Mouse (Mus musculus): ENCODE measurements at regions not wholly inside any gene's neighbourhood (a gene's known extent, or its start where the extent isn't known, plus 50 kb on each side); places are given as distances from the start of the nearest gene placed in this dataset.

- ATAC-seq = no peak
- Histone ChIP-seq H3K4me3 (ENCODE audit: low read depth, low read length) (no peak overlapping the region), H3K4me2 (replicated peaks; ENCODE audit: low read depth) (no peak overlapping the region), H3K27ac (ENCODE audit: low read depth, low read length) (no peak overlapping the region), H3K36me3 (ENCODE audit: control insufficient read depth, insufficient read depth) (no peaks in the 10 kb centered on the region), H3K9ac (ENCODE audit: low read depth, low read length) (no peak overlapping the region), H3K9me3 (ENCODE audit: control insufficient read depth) (no peaks in the 10 kb centered on the region), H3K4me1 (replicated peaks; ENCODE audit: control insufficient read depth, insufficient read depth, low read length) (no peaks in the 10 kb centered on the region; the same call in 1 of the 2 replicates), H3K27me3 (replicated peaks; ENCODE audit: control insufficient read depth, insufficient read depth, low read length) (no peaks in the 10 kb centered on the region)
- WGBS = 40% methylated on average over 2 of the region's 2 CpGs
- TF ChIP-seq CTCF (IDR thresholded peaks at IDR 0.05; ENCODE audit: low read depth) = no peak
Observed at GRCm38 (mm10) chr5:18434245-18434644, 74.1 kb upstream of the Gnai1 start.

GRCm38 (mm10) chr5:18433287-18433686 is 73.1 kb upstream of the Gnai1 start:
- Histone ChIP-seq H3K4me2 (replicated peaks; ENCODE audit: low read depth) (no peak overlapping the region), H3K27me3 (replicated peaks; ENCODE audit: control insufficient read depth, insufficient read depth, low read length) (no peaks in the 10 kb centered on the region), H3K4me1 (replicated peaks; ENCODE audit: control insufficient read depth, insufficient read depth, low read length) (no peaks in the 10 kb centered on the region; the same call in 1 of the 2 replicates), H3K36me3 (ENCODE audit: control insufficient read depth, insufficient read depth) (no peaks in the 10 kb centered on the region), H3K4me3 (ENCODE audit: low read depth, low read length) (no peak overlapping the region), H3K27ac (ENCODE audit: low read depth, low read length) (no peak overlapping the region), H3K9me3 (ENCODE audit: control insufficient read depth) (no peaks in the 10 kb centered on the region), H3K9ac (ENCODE audit: low read depth, low read length) (no peak overlapping the region)
- WGBS = 57% methylated on average over 7 of the region's 7 CpGs
- no peak for TF ChIP-seq CTCF (IDR thresholded peaks at IDR 0.05; ENCODE audit: low read depth)
- ATAC-seq = no peak

GRCm38 (mm10) chr5:18425098-18425497 is 64.9 kb upstream of the Gnai1 start:
- Histone ChIP-seq H3K9me3 (ENCODE audit: control insufficient read depth) (no peaks in the 10 kb centered on the region), H3K4me1 (replicated peaks; ENCODE audit: control insufficient read depth, insufficient read depth, low read length) (no peaks in the 10 kb centered on the region), H3K9ac (ENCODE audit: low read depth, low read length) (no peak overlapping the region), H3K27me3 (replicated peaks; ENCODE audit: control insufficient read depth, insufficient read depth, low read length) (no peaks in the 10 kb centered on the region), H3K4me3 (ENCODE audit: low read depth, low read length) (no peak overlapping the region), H3K27ac (ENCODE audit: low read depth, low read length) (no peak overlapping the region), H3K4me2 (replicated peaks; ENCODE audit: low read depth) (no peak overlapping the region), H3K36me3 (ENCODE audit: control insufficient read depth, insufficient read depth) (no peaks in the 10 kb centered on the region)
- 52% methylated on average over 4 of the region's 4 CpGs for WGBS
- TF ChIP-seq CTCF (IDR thresholded peaks at IDR 0.05; ENCODE audit: low read depth) = no peak
- ATAC-seq = no peak

- Histone ChIP-seq H3K27ac (ENCODE audit: low read depth, low read length) (no peak overlapping the region), H3K9ac (ENCODE audit: low read depth, low read length) (no peak overlapping the region), H3K9me3 (ENCODE audit: control insufficient read depth) (no peaks in the 10 kb centered on the region), H3K4me3 (ENCODE audit: low read depth, low read length) (no peak overlapping the region), H3K4me2 (replicated peaks; ENCODE audit: low read depth) (no peak overlapping the region), H3K27me3 (replicated peaks; ENCODE audit: control insufficient read depth, insufficient read depth, low read length) (no peaks in the 10 kb centered on the region), H3K4me1 (replicated peaks; ENCODE audit: control insufficient read depth, insufficient read depth, low read length) (no peaks in the 10 kb centered on the region), H3K36me3 (ENCODE audit: control insufficient read depth, insufficient read depth) (no peaks in the 10 kb centered on the region)
- no peak for TF ChIP-seq CTCF (IDR thresholded peaks at IDR 0.05; ENCODE audit: low read depth)
- WGBS = 51% methylated on average over 3 of the region's 3 CpGs
- ATAC-seq = no peak
Observed at GRCm38 (mm10) chr5:18414892-18415291, 54.7 kb upstream of the Gnai1 start.

Data from intestine, postnatal 0 days (tissue).